Mouse (Mus musculus) heart, embryonic 11.5 days (tissue): Measurements from ENCODE around the gene Olfr154. TPM values are rescaled to one million over a fixed set of nuclear protein-coding genes. Genes with fewer than 3 reads are reported as not detected.
"Not testable (repeated sequence)": the region's sequence is repeated elsewhere in the genome, so short reads cannot be mapped to it uniquely, and the experiment has no call there.

Experiments used
- ATAC-seq: fragments of 200-750 bp; cut with Nextera tagmentation; replicated peaks from 2 replicates; pipeline ENCODE4 v1.8.0; 2017; ENCODE audit warnings: moderate library complexity; ENCODE audit not compliant: insufficient number of reproducible peaks, low FRiP score, low TSS enrichment
- H3K27ac ChIP-seq: fragments of 300-500 bp; sonication (generic); 2 replicates; pipeline ENCODE4 v1.5.1; 2014; ENCODE audit warnings: mild to moderate bottlenecking, low read depth, low read length
- H3K27me3 ChIP-seq: fragments of 300-500 bp; sonication (generic); 2 replicates; pipeline ENCODE4 v1.6.1; 2014; ENCODE audit warnings: mild to moderate bottlenecking, low read length, mixed read lengths; ENCODE audit not compliant: control insufficient read depth, insufficient read depth
- H3K36me3 ChIP-seq: fragments of 300-500 bp; sonication (generic); 2 replicates; pipeline ENCODE4 v1.6.1; 2014; ENCODE audit warnings: mild to moderate bottlenecking, low read length, moderate library complexity, mixed read lengths; ENCODE audit not compliant: control insufficient read depth, insufficient read depth
- H3K4me1 ChIP-seq: fragments of 300-500 bp; sonication (generic); 2 replicates; pipeline ENCODE4 v1.6.1; 2014; ENCODE audit warnings: low read length; ENCODE audit not compliant: control insufficient read depth, insufficient read depth
- H3K4me2 ChIP-seq: fragments of 300-500 bp; sonication (generic); 2 replicates; pipeline ENCODE4 v1.6.1; 2014; ENCODE audit warnings: mild to moderate bottlenecking, moderate library complexity
- H3K4me3 ChIP-seq: fragments of 300-500 bp; sonication (generic); 2 replicates; pipeline ENCODE4 v1.5.1; 2014; ENCODE audit warnings: low read depth, low read length
- H3K9ac ChIP-seq: fragments of 300-500 bp; sonication (generic); 2 replicates; pipeline ENCODE4 v1.6.1; 2014; ENCODE audit warnings: mild to moderate bottlenecking, low read depth, low read length, moderate library complexity
- H3K9me3 ChIP-seq: fragments of 300-500 bp; sonication (generic); replicated peaks from 2 replicates; pipeline ENCODE4 v1.6.1; 2016; ENCODE audit warnings: low read length; ENCODE audit not compliant: control insufficient read depth
- WGBS: fragments of 180-500 bp; shearing (Covaris S2); extraction: QIAGEN DNeasy Blood & Tissue Kit; methylation state at CpG from one replicate; pipeline ENCODE4 v1.1.7; 2014; ENCODE audit not compliant: insufficient replicate concordance; 5-methylcytosine and 5-hydroxymethylcytosine counted together
- polyA plus RNA-seq: library from polyadenylated mRNA; unstranded; fragments of >200 nt; fragmentation: Nextera tagmentation; extraction: Ambion mirVana; gene quantifications from 2 replicates; pipeline ENCODE4 v1.2.1, GENCODE M21; 2014

Olfr154 gene
- polyA plus RNA-seq: not detected in 2 replicates

DNA sequence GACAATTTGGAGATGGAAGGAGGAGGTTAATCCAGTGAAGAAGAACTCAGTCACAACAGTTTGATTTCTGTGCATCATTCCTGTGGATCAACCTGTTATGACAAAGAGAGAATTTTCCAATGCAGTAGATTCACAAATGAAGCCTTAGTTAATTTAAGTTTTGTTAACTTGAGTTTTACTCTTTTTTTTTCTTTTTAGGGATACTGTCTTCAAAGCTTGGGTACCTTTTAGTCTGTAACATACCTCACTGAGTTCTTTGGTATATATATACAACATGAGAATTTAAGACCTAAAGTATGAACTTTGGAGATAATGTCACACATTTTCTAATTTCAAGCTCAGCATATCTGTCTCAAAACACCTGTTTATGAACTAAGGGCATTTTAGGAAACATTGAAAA is at the start of gene Olfr154:
Gene Olfr154 (minus strand): TSS at position 101 of the 400 bp plus-strand sequence.
- not testable (repeated sequence) for H3K4me2 ChIP-seq, H3K4me3 ChIP-seq, H3K9ac ChIP-seq, H3K36me3 ChIP-seq, H3K27ac ChIP-seq, ATAC-seq, H3K27me3 ChIP-seq, H3K9me3 ChIP-seq, H3K4me1 ChIP-seq

DNA sequence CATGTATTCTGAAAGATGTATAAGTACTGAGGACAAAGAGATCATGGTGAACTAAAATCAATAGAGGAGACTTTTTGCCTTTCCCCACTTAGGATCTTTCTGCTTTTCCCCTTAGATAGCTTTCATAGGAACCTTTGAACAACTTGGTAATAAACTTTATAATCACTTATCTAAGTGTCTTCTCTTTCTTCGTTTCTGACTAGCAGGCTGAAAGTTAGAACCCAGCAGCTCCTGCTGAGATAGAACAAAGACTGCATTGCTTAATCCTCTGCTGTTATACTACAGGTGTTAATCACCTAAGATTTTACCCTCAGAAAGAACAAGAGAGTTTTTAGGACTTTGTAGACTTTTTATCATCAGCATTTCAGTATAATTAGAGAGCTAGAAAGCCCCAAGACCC is 46.9 kb upstream of the Olfr154 start:
- Histone ChIP-seq H3K27ac (no peak overlapping the region), H3K9me3 (no peaks in the 10 kb centered on the region), H3K36me3 (no peaks in the 10 kb centered on the region), H3K4me3 (no peak overlapping the region), H3K9ac (no peak overlapping the region), H3K4me2 (no peak overlapping the region), H3K4me1 (no peaks in the 10 kb centered on the region), H3K27me3 (no peaks in the 10 kb centered on the region)
- WGBS: 26% methylated on average over 1 of the region's 1 CpGs
- ATAC-seq: no peak

DNA sequence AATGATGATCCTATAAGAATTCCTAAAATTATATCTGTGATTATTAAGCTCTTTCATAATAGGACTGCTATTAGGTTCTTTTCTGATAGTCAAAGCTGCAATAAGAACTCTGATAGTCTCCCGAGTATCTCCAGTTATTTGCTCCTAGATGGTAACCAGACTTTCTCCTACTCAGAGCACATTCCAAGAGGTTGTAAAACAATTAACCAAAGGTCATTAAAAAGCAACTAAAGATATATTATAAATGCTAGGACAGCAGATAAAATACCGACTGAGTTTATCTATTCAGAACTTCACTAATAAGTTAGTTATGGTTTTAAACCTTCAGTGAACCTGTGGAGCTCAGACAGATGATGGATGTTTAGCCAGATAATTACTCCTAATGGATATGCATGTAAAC is 46.4 kb upstream of the Olfr154 start:
- ATAC-seq, H3K27me3 ChIP-seq, H3K9me3 ChIP-seq, H3K4me1 ChIP-seq, H3K27ac ChIP-seq, H3K36me3 ChIP-seq, H3K4me2 ChIP-seq, H3K9ac ChIP-seq, H3K4me3 ChIP-seq: not testable (repeated sequence)
- 75% methylated on average over 2 of the region's 2 CpGs for WGBS

DNA sequence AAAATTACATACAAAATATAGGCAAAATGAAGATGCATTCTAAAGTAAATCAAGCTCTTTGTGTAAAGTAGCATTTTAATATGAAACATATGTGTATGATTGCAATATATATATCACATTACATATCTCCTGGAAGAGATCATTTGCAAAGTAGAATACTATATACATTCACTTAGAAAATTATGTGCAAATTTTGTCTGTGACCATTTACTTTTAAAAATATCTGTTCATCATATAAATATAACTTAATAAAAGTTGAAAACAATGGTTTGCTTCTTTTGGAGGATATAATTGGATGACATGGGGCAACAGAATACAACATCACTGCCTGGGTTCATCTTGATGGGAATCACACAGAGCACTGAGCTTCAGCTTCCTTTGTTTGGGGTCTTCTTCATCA is 24.9 kb upstream of the Olfr154 start, which contains the start of gene Olfr1008:
Gene Olfr1008 (plus strand): TSS at position 301 of the 400 bp plus-strand sequence.
- Histone ChIP-seq H3K27ac (no peak within 1 kb of the TSS), H3K4me3 (no peak within 1 kb of the TSS), H3K4me2 (no peak within 1 kb of the TSS), H3K36me3 (no peaks in the 10 kb centered on the region), H3K9ac (no peak within 1 kb of the TSS), H3K27me3 (no peaks in the 10 kb centered on the region), H3K9me3 (no peaks in the 10 kb centered on the region), H3K4me1 (no peaks in the 10 kb centered on the region)
- ATAC-seq: no peak

DNA sequence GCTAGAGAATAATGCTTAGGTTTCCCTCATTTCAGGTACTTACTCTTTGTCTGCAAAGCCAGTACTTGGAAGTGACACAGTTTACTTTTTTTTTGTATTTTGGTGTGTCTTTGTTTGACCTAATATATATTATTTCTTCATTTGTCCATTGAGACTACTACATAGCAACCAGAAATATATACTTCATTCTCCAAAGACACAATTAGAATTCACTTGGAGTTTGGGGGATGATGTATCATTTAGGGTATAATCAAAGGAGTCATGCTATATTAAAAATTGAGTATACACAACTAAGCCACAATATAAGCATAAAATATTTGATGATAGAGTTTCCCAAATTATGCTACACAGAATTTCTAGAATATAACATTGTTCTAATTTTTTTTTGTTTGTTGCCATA is 14.4 kb upstream of the Olfr154 start, which contains the start of gene Olfr1006:
Gene Olfr1006 (minus strand): TSS at position 101 of the 400 bp plus-strand sequence.
- no peak within 1 kb of the TSS for H3K9ac ChIP-seq
- ATAC-seq: no peak
- H3K4me1 ChIP-seq: no peaks in the 10 kb centered on the region

DNA sequence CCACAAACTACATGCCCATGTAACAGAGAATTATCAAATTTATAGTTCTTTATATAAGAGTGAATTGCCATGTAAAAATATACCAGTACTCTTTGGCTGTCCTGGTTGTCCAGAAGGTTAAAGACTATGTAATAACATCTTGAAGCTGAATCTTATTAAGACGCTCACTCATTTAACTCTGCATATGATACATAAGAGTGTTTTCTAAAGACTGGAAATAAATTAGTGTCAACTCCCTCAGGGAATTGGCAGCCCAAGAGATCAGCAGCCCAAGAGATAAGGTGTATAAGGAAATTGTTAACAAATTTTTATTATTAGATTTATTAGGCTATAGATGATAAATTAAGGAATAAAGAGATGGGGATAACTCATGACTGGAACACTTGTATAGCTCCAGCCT is 13.7 kb downstream of the Olfr154 start, which contains the start of gene Olfr1002:
Gene Olfr1002 (minus strand): TSS at position 101 of the 400 bp plus-strand sequence.
- 85% methylated on average over 1 of the region's 1 CpGs for WGBS
- H3K27me3 ChIP-seq: no peaks in the 10 kb centered on the region
- no peak within 1 kb of the TSS for H3K27ac ChIP-seq
- no peaks in the 10 kb centered on the region for H3K36me3 ChIP-seq
- H3K4me2 ChIP-seq: no peak within 1 kb of the TSS
- no peak within 1 kb of the TSS for H3K4me3 ChIP-seq
- ATAC-seq: no peak
- no peaks in the 10 kb centered on the region for H3K4me1 ChIP-seq
- H3K9me3 ChIP-seq: no peaks in the 10 kb centered on the region
- H3K9ac ChIP-seq: no peak within 1 kb of the TSS

More for the DNA sequence above, 14.4 kb upstream of the Olfr154 start, which contains the start of gene Olfr1006:
- H3K9me3 ChIP-seq: no peaks in the 10 kb centered on the region
- no peak within 1 kb of the TSS for H3K4me2 ChIP-seq
- no peak within 1 kb of the TSS for H3K27ac ChIP-seq
- H3K4me3 ChIP-seq: no peak within 1 kb of the TSS
- H3K36me3 ChIP-seq: no peaks in the 10 kb centered on the region
- no peaks in the 10 kb centered on the region for H3K27me3 ChIP-seq

Other genes starting within 250 kb of the Olfr154 start
- not detected in 2 replicates for gene Olfr993, start 249.6 kb downstream of the Olfr154 start, polyA plus RNA-seq
- not detected in 2 replicates for gene Olfr994, start 228.0 kb downstream of the Olfr154 start, polyA plus RNA-seq
- gene Olfr995, start 220.8 kb downstream of the Olfr154 start, polyA plus RNA-seq: not detected in 2 replicates
- gene 4833423E24Rik, start 145.4 kb downstream of the Olfr154 start, polyA plus RNA-seq: not detected in 2 replicates
- not detected in 2 replicates for gene Olfr996, start 85.2 kb downstream of the Olfr154 start, polyA plus RNA-seq
- not detected in 2 replicates for gene Olfr998, start 75.5 kb downstream of the Olfr154 start, polyA plus RNA-seq
- not detected in 2 replicates for gene Olfr1000, start 52.6 kb downstream of the Olfr154 start, polyA plus RNA-seq
- not detected in 2 replicates for gene Olfr1002, start 13.8 kb downstream of the Olfr154 start, polyA plus RNA-seq
- gene Olfr1006, start 14.3 kb upstream of the Olfr154 start, polyA plus RNA-seq: not detected in 2 replicates
- not detected in 2 replicates for gene Olfr1008, start 25.0 kb upstream of the Olfr154 start, polyA plus RNA-seq
- gene Olfr1009, start 51.0 kb upstream of the Olfr154 start, polyA plus RNA-seq: not detected in 2 replicates
- gene Olfr1012, start 98.3 kb upstream of the Olfr154 start, polyA plus RNA-seq: not detected in 2 replicates
- not detected in 2 replicates for gene Olfr1013, start 102.6 kb upstream of the Olfr154 start, polyA plus RNA-seq
- gene Olfr1014, start 108.3 kb upstream of the Olfr154 start, polyA plus RNA-seq: not detected in 2 replicates
- gene Olfr1015, start 117.6 kb upstream of the Olfr154 start, polyA plus RNA-seq: not detected in 2 replicates
- gene Olfr1016, start 138.1 kb upstream of the Olfr154 start, polyA plus RNA-seq: not detected in 2 replicates
- not detected in 2 replicates for gene Olfr1018, start 154.0 kb upstream of the Olfr154 start, polyA plus RNA-seq
- not detected in 2 replicates for gene Olfr1019, start 181.0 kb upstream of the Olfr154 start, polyA plus RNA-seq
- not detected in 2 replicates for gene Olfr1020, start 182.6 kb upstream of the Olfr154 start, polyA plus RNA-seq
- gene Olfr1022, start 204.1 kb upstream of the Olfr154 start, polyA plus RNA-seq: not detected in 2 replicates
- gene Olfr1023, start 221.2 kb upstream of the Olfr154 start, polyA plus RNA-seq: not detected in 2 replicates
- not detected in 2 replicates for gene Olfr1024, start 240.6 kb upstream of the Olfr154 start, polyA plus RNA-seq